Mouse (Mus musculus): ENCODE results near the gene Gm29133.
A peak's percentile ranks its signal among the peaks of the same experiment; 100 is the strongest.

Gene Gm29133

DNA sequence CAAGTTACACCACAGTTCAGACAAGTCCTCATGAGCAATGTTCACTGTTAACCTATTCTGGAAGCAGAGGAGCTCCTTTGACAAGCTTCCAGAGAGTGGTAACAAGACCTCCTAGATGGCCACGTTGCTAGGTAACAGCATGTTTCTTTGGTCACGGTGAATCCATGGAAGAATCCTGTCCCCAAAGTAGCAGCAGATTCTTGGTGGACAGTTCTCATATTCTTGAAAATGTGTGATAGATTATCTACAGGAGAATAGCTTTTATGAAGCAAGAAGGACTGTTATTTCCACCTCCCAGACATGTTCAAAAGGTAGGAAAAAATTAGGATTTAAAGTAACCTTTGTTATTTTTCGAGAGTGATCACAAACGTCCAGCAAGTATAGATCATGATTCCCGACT is at the start of gene Gm29133:
Gene Gm29133 (plus strand): TSS at position 301 of the 400 bp plus-strand sequence.
- DNase-seq (ENCODE audit: inconsistent age in 2 of 2, low spot score in 1 of 2) = no peak

DNA sequence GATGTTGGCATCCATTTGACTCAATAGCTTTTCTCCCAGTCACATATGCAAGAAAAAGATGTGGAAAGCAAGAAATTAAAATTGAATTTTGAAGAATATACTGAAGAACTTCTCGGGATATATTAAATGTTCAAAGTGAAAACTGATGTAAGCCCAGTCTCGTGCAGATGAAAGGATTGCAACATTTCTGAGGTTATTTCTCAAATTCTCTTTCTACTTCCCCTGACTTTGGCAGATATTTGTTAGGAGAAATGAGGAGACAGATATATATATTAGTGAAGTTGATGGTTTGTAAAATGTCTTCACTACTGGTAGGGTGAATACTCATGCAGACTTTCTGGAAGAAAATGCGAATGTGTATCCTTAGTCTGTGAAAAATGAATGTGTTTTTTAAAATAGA is 48.9 kb upstream of the Gm29133 start:
- DNase-seq (ENCODE audit: inconsistent age in 2 of 2, low spot score in 1 of 2) = no peak

DNA sequence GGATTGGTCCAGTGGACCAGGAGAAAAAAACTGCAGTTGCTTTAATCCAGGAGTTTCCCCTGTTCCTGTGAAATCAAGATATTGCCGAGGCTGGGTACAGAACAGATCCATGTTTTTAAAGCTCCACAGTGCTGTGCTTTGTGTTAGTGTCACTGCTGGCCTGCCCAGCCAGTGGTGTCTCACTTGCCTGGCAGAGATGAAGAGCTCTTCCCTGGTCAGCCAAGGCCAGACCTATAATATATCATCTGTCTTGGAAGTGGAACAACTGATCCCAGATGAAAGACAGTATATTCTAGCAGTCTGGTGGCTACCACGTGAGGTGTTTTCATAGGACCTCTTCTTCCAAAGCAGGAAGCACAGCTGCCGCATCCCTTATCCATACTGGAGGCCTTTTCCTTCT is 46.7 kb upstream of the Gm29133 start:
- DNase-seq (ENCODE audit: inconsistent age in 2 of 2, low spot score in 1 of 2) = peak; percentile 33 to 63

DNA sequence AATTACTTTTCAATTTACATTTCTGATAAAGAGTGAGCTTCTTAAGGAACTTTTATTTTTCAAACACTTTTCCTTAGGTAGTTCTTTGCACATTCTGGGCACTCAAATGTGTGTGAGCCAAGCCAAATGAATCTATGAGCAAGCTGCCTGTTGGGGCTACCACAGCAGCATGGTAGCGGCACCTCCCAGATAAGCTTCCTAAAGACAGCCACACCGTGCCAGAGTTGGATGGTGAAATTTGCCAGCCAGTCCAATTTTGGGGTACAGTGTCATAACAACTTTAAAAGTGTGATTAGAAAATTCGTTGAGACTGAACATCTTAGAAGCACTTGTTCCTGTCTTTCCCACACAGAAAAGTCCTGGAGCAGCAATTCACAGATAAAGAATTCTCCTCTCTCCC is 41.5 kb upstream of the Gm29133 start:
- no peak for DNase-seq (ENCODE audit: inconsistent age in 2 of 2, low spot score in 1 of 2)

DNA sequence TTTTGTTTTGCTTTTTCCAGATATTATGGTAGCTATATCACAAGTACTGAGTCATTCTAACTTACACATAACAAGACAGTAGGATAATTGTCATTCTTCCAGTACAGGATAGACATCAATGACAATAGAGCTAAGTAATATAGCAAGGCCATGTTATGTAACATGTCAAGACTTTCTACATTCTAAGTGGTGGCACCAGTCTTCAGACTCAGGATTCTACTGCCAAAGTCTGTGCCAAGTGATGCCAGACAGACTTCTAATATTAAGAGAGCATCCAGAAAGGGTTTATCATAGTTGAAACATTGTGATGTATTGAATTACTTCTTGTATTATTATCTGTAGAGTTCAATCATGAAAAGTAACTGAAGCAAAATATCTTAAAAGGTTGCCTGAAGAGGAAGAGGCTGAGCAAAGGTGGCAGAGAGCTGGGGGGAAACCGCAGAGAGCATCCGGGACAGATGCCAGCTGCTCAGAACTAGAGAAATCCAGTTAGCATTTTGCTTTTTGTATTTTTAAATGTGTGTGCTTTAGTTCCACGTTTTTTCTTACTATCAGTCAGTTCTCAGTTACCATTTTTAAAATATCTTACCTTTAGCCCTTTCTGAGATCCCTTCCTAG is 34.2 kb upstream of the Gm29133 start:
- no peak for DNase-seq (ENCODE audit: inconsistent age in 2 of 2, low spot score in 1 of 2)

DNA sequence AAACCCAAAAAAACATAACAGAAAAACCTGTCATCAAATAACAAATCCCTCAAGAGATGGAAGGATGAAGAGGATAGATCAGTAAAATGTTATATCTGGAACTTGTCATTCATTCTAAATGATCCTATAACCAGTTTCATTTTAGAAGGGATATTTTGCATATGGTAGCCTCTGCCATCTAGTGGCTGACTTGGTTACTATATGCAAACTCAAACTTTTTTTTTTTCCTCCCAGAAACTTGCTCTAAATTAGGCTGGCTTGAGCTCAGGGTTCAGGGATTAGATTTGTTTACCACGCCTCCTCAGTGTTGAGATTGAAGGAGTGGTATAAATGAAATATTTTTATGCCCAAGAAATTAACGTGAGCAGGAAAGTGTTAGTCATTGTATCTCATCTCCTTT is 27.3 kb upstream of the Gm29133 start:
- peak in 1 of 2 experiments; percentile 57 for DNase-seq (ENCODE audit: inconsistent age in 2 of 2, low spot score in 1 of 2)

DNA sequence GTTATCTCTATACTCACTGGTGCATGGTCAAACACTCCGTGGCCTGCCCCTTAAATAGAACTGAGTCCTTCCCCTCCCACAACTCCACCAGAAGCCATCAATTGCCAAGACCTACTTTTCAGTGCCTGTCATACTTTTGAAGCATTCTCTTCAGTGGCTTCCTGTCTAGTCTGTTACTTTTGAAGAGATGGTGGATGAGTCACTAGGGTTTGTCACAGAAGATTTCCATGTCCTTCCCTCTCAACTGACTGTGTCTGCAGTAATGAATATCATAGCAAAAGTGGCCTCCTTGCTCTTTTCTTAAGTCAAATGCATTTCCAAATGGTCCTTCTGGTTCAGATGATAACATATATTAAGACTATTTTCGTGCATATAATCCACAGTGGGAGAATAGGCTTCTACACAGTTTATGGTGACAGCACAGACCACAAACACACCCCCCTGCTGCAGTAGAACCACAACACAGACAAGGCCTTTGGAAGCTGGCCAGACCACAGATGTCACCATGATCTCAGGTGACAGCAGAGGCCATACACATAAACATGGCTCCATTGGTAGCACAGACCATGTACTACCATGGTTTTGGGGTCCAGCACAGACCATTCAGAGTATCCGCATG is 16.9 kb upstream of the Gm29133 start:
- DNase-seq (ENCODE audit: inconsistent age in 2 of 2, low spot score in 1 of 2) = no peak

DNA sequence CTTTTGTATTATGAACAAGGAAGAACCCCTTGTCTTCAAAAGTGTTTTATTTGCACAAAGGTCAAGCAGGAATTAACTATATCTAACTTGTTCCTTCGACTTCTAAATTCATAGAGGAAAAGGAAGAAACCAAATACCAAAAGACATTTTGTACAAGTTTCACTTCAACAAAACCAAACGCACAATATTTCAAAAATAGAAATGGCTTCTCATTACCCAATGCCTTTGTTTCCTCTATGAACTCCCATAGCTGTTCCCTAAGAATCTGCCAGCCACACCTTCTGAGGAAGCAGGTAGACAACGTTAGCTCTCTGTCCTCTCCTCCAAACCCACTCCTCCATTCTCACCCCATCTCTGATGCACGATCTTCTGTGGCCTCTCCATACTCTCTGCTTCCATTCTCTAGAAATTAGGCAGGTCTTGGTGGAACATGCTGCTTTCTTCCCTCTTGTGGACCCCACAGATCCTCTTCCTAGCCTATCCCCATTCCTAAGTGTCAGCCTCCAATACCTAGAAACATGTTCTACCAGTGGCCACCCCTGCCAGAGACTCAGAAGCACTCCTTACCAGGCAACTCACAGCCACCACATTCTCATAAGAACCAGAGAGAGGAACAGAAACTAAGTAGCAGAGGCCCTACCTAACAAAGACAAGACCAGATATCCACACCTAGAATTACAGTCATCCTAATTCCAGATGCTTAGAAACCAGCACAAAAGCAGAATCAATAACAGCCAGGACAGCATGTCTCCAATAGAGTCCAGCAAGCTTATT is 4.1 kb upstream of the Gm29133 start:
- no peak for DNase-seq (ENCODE audit: inconsistent age in 2 of 2, low spot score in 1 of 2)

DNA sequence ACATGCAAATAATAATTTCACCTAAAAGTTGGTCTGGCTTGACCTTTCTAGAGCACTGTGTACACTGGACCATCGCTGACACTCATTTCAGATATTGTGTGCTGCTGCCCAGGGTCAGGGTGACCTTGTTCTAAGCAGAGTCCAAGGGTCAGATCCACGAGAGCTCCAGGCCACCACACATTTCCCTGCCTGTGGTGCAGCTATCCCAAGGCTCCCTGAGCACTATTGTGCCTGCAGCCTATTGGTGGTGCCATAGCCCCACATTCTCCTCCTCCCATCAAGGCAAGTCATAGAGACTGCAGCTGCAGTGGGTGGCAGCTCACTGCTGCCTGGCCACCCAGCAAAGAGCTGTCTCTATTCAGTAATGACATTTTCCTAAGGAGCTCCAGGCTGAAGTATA is 2.7 kb upstream of the Gm29133 start:
- DNase-seq (ENCODE audit: inconsistent age in 2 of 2, low spot score in 1 of 2) = no peak

DNA sequence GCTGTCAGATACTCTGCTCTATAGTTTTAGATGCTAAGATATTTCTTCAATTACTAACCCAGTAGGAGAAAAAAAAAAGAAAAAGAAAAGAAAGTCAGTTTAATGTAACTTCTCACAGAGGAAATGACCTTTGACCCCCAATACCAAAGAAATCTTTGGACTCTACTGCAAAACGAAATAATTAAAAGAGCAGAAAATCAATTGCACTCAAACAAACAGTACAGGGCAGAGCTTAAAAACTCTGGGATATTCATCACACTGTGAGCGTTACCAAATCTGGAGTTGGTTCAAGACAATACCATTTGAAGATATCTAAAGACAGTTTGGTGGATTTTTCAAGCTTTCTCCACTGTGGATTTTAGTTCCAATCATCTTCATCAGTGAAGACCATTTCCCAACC is 15.4 kb downstream of the Gm29133 start:
- no peak for DNase-seq (ENCODE audit: inconsistent age in 2 of 2, low spot score in 1 of 2)

DNA sequence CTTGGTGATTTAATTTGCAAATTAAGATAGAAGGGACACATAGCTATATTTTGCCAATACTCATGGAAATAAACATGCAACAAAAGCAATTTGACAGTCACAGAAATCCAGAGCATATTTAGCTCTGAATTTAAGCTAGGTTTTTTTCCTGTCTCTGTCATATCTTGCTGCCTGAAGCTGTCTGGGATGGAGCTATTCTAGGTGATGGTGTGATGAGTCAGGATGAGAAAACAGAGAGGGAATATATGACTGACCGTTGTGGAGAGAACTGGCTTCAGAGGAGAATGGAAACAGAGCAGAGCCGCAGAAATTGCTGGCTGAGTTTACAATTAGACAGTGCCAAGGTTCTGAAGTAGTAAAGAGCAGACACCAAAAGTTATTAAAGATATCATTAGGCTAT is 26.3 kb downstream of the Gm29133 start:
- DNase-seq (ENCODE audit: inconsistent age in 2 of 2, low spot score in 1 of 2) = no peak

DNA sequence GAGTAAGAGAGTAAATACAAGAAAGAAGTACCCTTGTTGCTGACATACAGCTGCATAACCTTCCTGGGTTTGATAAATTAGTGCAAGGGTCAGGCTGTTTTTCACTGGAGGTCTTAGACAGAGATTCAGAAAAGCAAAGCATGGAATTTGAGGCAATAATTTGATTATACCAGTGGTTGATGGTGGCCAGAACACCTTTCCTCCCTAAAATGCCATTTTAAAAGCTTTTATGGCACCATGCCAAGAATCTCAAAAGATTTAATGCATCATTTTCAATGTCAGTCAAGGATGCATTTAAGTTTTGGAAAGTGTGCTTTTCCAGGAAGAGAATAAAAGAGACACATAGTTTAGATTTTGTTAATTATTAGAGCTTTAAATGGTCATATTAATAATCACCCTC is 60.0 kb downstream of the Gm29133 start:
- peak in 1 of 2 experiments; percentile 21 for DNase-seq (ENCODE audit: inconsistent age in 2 of 2, low spot score in 1 of 2)

DNA sequence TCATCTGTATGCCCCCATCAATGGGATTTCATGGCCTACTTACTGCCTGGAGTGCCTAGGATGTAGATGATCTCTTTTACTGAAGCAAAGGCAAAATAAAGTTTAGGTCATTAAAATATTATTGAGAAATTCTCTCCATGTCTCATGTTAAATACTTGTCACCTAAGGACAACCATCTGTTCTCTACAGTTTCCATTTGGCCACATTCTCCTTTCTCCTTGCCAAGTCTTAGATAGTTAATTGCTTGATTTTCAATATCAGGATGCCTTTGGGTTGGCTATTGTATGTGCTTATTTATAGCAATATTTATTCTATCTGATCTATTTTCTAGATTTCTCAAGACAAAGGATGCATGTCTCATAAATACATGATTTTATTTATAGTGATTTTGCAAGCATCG is 75.9 kb downstream of the Gm29133 start:
- DNase-seq (ENCODE audit: inconsistent age in 2 of 2, low spot score in 1 of 2) = no peak

DNA sequence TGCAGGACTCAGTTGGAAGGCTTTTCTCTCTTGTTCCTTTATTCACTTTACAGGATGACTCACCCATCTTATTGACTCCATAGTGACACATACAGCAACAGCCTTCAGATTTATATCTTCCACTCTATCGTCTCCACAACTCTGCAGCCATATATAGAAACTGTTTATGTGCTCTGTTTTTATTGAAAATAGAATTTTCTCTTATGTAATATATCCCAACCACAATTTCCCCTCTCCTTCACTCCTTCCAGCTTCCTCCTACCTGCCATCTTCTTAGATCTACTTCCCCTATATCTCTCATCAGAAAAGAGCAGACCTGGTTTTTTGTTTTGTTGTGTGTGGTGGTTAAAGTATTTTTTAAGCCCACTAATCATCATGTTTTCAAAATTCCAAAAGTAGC is 76.5 kb downstream of the Gm29133 start:
- no peak for DNase-seq (ENCODE audit: inconsistent age in 2 of 2, low spot score in 1 of 2)

DNA sequence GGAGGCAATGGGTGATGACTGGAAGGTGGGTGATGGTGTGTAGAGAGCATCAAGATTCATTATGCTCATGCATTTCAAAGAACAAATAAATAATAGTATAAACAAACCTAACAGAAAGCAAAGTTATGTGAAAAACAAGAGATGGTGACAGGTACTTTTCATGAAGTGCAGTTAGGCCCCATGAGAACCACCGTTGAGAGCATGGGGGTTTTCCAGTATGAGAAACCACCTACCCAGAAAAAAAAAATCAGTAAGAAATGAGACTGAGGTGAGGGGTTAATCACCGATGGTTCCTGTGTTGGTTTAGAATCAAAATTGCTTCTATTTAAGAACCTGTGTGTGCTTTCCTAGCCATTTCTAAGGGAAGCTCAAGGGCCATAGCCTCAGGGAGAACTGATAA is 86.8 kb downstream of the Gm29133 start:
- no peak for DNase-seq (ENCODE audit: inconsistent age in 2 of 2, low spot score in 1 of 2)

DNA sequence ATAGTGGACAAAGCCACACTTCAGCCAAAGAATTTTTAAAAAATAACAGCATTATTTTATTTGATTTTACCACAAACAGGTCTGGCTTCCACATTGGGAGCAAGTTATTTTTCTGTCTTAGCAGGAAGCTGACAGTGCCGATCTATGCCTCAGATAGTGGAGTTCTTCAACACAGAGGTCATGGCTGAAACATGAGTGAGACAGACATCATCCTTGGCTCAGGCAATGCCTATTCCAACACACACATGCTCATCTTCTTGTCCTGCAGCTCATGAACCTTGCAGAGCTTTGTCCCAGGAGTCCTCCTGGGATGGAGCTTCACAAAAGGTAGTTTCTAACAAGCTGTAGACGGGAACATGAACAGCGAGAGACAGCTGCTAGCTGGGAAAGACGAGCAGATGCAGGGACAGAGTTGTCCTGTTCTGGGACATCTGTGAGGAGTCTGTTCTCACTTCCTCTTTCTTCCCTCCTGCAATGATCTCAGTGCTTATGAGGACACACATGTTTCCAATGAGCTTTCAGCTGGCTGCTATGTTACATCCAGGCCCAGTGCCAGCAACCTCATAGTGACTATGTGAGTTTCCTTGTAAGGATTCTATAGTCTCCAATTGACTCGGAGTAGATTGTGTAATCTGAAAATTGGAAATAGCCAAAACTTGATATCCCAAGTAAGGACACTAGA is 87.4 kb downstream of the Gm29133 start:
- peak; percentile 10 to 27 for DNase-seq (ENCODE audit: inconsistent age in 2 of 2, low spot score in 1 of 2)
